Mouse (Mus musculus): ENCODE results near the gene Samsn1. TPM values are rescaled to one million over a fixed set of nuclear protein-coding genes. Genes with fewer than 3 reads are reported as not detected.

Samsn1 gene
- total RNA-seq (2021) = 1 to 10 TPM; 1.0 to 2.2 TPM

DNA sequence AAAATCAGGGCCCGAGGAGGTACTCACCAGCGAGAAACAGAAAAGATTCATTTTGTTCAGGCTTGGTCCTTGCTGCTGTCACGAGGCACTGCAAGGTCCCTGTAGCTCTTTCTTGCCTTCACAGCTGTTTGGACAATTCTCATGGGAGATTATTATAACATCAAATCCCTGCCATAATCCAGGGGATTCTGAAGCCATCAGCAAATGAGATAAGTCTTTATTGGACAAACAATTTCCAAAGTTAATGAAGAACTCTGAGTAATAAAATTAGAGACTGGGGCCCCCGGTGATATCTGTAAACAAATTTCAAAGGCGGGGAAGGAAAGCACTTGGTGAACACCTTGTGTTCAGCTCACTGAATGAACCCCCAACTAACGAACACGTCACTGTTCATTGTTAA is at the start of gene Samsn1:
Gene Samsn1 (minus strand): TSS at position 101 of the 400 bp plus-strand sequence.
- no peak for DNase-seq

- DNase-seq = no peak
These were observed 44.1 kb upstream of the Samsn1 start for GRCm38 (mm10) chr16:76066082-76066635.

DNA sequence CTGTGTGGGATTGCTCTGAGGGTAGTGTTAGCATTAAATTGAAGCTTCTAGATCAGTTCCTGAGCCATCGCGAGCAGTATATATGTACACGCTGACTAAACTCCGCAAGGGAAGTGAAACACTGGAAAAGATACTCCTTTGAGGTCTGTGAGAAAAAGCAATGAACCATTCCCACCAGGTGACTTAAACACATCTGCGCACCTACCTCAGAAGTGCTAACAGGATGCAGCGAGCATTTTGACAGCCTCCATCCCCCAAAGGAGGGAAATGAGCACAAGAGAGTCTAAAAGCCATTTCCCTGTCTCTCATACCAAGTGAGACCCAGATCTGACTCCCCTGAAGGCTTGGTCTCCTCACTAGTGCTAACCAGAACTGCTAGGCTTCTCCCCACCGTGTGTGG is 32.9 kb upstream of the Samsn1 start:
- no peak for DNase-seq

GRCm38 (mm10) chr16:76054079-76054478 is 32.0 kb upstream of the Samsn1 start:
- no peak for DNase-seq

DNA sequence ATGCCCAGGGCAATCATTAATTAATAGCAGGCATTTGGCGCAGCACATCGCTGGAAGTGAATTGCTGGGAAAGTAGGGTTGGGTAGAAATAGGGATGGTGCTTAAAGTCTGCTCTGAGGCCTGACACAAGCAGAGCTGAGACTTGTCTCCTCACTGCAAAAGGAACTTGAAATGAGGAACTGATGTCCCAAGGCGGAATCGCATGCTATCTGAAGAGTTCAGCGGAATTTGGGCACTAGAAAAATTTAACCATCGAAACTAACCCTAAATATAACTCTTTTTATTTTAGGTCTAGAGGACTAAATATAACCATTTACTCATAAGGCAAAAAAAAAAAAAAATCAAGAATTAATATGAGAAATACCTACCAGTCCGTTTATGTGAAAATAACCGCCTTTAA is 31.5 kb upstream of the Samsn1 start:
- DNase-seq = no peak

DNA sequence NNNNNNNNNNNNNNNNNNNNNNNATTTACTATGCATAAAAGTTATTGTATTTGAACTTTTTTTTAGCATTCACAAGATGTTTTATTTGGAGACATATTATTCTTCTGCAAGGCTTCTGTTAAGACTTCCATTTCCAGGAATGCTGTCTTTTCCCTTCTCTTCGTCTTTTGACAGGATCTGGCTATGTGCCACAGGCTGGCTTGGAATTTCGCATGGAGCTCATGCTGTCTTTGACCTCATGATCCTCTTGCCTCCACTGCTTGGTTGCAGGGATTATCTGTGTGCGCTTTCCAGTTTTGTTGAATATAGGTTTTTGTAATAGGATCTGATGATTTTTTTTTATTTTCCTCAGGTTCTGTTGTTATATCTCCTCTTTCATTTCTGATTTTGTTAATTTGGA is 25.0 kb upstream of the Samsn1 start:
- DNase-seq = no peak

DNA sequence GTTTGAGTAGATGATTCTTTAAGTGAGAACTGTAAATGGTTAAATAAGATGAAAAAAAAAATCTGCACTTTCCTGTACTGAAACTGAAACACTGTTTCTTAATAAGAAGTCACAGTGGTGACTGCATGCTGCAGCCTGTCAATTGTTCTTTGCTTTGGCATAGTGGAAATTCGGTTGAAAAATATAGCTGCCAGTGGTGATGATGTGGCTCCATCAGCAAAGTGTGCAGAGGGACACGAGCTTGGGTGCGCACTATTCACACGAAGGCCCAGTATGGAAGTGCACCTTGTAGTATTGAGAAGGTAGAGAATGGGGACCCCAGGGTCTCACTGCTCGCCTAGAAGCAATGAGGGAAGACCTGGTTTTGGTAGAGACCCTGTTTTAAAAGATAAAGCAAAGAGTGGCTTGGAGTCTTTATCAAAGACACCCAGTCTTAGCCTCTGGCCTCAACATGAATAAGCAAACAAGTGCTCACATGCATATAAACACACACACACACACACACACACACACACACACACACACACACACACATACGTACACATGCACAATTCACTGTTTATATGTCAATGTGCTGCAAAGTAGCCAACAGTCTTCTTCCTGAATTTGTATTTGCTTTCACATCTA is 18.4 kb upstream of the Samsn1 start:
- no peak for DNase-seq

GRCm38 (mm10) chr16:76019164-76019563 is 2.9 kb downstream of the Samsn1 start:
- no peak for DNase-seq

DNA sequence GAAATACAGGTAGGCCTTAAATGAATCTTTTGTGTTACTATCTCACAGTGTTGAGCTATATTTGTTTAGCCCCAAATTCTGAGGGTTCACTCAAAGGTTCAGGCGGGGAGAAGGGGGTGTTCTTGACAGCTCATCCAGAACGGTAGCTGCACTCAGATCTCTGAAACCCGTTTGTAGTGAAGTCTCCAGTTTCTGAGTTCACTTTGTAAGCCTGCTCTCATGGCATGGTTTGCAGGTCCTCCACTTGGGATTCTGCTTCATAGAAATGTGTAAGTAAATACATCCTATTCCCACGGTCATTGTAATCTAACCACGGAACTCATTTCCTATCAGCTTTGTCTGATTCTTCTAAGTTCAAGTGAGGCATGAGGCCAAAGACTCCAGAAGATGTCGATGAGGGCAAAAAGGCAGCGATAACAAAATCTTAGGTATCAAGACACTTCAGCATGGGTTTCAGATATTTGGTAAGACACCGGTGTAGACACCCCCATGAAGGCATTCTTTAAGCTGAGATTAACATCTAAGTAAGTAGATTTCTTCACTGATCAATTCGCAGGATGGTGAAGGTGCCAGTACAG is 18.2 kb downstream of the Samsn1 start:
- DNase-seq = no peak

GRCm38 (mm10) chr16:76002870-76003572 is 19.1 kb downstream of the Samsn1 start:
- no peak for DNase-seq

- no peak for DNase-seq
These were observed 19.8 kb downstream of the Samsn1 start for GRCm38 (mm10) chr16:76002287-76002686.

GRCm38 (mm10) chr16:76001788-76002187 is 20.3 kb downstream of the Samsn1 start:
- no peak for DNase-seq

- no peak for DNase-seq
These were observed 22.0 kb downstream of the Samsn1 start for GRCm38 (mm10) chr16:76000127-76000526.

DNA sequence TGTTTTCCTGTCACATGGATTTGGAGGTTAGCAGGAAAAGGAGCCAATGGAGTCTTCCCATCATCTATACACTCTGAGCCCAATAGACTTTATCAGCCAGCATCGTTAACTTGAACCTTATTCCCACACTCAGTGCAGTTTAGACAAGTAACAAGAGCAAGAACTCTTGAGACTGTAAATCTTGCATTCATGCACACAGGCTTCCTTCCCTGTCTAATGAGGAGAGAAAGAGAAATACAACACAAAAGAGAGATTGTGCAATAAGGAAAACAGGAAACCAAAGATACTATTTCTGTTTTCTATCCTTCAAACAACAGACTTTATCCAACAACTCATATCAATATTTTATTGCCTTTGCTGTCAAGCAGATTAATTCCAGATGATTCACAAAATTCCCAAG is 31.9 kb downstream of the Samsn1 start:
- DNase-seq = no peak

GRCm38 (mm10) chr16:75983831-75984230 is 38.2 kb downstream of the Samsn1 start:
- DNase-seq = no peak

- DNase-seq = no peak
These were observed 42.7 kb downstream of the Samsn1 start for GRCm38 (mm10) chr16:75979381-75979780.

DNA sequence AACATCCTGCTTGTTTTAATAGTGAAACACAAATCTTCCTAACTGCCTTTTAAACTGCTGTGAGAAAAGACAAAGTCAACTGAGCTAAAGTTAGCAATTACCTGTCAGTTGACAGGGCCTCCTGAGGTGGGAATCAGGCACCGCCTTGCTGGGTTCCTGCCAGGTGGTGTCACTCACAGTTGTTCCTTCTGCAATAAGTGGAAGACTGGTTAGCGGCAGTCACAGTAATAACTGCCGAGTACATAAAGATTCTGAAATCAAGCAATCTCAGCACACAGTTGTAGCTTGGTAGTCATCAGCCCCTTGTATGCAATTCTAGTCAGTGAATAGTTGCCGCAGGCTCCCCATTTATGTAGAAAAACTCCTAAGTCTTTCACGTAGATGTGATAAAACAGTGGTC is 44.3 kb downstream of the Samsn1 start:
- DNase-seq = no peak

- DNase-seq = no peak
These were observed 46.3 kb downstream of the Samsn1 start for GRCm38 (mm10) chr16:75975682-75976332.

- DNase-seq = no peak
These were observed 51.6 kb downstream of the Samsn1 start for GRCm38 (mm10) chr16:75970266-75970998.

- DNase-seq = no peak
These were observed 60.1 kb downstream of the Samsn1 start for GRCm38 (mm10) chr16:75962021-75962420.

- no peak for DNase-seq
These were observed 60.6 kb downstream of the Samsn1 start for GRCm38 (mm10) chr16:75961487-75961886.

GRCm38 (mm10) chr16:75961036-75961435 is 61.0 kb downstream of the Samsn1 start:
- DNase-seq = no peak

Data from layer of hippocampus, postnatal 36 days (tissue).